Mouse (Mus musculus): ENCODE results near the gene Zbtb1.

Gene Zbtb1

GRCm38 (mm10) chr12:76369206-76369977 lies 674 bp upstream of the Zbtb1 start, which contains the start of gene Zbtb25:
TSS of gene Zbtb25 (minus strand) at chr12:76369602.
- DNase-seq = peak; percentile 89

GRCm38 (mm10) chr12:76370831-76371571 lies 935 bp downstream of the Zbtb1 start:
- peak; percentile 92 for DNase-seq

DNA sequence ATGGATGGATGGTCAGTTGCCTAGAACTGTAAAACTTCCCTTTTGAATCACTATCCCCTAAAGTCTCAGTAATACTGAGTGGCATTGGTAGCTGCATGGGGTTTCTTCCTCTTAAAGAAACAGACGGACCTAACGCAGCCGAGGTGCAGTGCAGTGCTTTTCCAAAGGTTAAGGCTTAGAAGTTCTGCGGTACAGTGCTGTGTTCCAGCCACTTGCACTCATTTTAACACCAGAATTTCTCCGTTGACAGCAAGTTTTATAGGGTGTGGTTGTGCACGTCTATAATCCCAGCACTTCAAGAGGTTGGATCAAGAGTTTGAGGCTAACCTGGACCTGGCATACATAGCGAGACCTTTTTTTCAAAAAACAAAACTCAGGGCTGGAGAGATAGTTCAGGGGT lies 2.0 kb downstream of the Zbtb1 start:
- DNase-seq = no peak

- no peak for DNase-seq
Observed at GRCm38 (mm10) chr12:76372881-76373818, 3.1 kb downstream of the Zbtb1 start.

- DNase-seq = no peak
Observed at GRCm38 (mm10) chr12:76373991-76374390, 3.9 kb downstream of the Zbtb1 start.

DNA sequence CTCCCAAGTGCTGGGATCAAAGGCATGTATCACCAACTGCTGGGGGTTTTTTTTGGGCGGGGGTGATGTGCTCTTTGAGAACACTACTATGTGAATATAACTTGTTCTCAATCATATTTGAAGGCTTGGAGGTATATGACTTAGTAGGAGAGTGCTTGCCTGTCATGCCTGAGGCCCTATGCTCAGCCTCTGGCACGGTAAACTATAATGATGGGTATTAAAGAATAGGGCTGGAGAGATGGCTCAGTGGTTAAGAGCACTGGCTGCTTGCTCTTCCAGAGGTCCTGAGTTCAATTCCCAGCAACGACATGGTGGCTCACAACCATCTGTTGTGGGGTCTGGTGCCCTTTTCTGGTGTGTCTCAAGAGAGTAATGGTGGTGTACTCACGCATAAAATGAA lies 4.8 kb downstream of the Zbtb1 start:
- DNase-seq = no peak

DNA sequence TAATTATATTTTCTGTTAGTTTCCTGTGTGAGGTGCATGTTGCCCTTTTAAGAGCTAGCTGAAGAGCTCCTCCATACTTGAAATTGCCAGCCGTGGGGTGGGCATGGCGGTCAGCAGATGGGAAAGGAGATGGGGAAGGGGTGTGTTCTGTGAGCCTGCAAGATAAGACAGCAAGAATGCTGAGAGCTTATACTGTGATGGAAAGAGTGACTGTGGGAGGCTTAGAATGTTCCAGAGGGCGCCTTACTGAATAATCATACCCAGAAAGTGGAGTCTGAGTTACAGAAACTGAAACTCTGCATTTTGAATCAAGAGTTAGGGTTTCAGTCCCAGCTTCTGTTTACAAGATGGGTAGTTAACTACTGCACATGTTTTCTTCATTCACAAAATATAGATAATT lies 5.4 kb downstream of the Zbtb1 start:
- no peak for DNase-seq

GRCm38 (mm10) chr12:76376649-76377048 lies 6.6 kb downstream of the Zbtb1 start:
- DNase-seq = no peak

GRCm38 (mm10) chr12:76377059-76377458 lies 7.0 kb downstream of the Zbtb1 start:
- no peak for DNase-seq

DNA sequence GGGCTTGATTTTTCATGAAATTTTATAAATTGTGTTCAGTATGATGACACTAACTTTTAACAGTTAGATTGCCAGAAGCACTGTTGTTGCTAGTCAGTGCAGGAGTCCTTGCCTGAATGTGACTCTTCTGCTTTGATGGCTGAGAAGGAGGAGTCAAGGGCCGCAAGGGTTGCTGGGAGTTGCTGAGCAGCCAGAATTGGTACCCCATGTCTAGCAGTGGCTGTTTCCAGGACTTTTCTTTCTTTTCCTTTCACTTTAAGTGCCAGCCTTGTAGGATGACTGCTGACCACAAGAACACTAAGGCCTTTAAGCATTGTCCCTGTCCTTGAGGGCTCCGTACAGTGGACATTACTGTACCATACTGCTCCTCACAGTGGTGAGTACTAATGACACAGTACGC lies 7.7 kb downstream of the Zbtb1 start:
- no peak for DNase-seq

DNA sequence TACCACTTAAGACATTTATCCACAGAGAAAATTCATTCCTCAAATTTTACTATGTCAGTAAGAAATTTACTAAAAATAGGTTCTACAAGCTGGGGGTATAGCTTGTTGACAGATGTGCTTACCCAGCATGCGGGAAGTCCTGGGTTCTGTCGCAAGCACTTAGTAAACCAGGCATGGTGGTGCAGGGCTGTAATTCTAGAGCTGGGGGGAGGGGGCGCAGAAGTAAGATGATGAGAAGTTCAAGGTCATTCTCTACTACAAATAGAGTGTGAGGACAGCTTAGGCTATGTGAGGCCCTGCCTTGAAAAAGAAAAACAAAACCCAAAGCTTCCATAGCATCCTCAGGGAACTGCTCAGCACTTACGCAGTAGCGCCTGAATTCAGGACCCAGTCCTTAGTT lies 8.5 kb downstream of the Zbtb1 start:
- DNase-seq = no peak

- DNase-seq = no peak
Observed at GRCm38 (mm10) chr12:76380151-76380550, 10.1 kb downstream of the Zbtb1 start.

- DNase-seq = no peak
Observed at GRCm38 (mm10) chr12:76385342-76385741, 15.3 kb downstream of the Zbtb1 start.

DNA sequence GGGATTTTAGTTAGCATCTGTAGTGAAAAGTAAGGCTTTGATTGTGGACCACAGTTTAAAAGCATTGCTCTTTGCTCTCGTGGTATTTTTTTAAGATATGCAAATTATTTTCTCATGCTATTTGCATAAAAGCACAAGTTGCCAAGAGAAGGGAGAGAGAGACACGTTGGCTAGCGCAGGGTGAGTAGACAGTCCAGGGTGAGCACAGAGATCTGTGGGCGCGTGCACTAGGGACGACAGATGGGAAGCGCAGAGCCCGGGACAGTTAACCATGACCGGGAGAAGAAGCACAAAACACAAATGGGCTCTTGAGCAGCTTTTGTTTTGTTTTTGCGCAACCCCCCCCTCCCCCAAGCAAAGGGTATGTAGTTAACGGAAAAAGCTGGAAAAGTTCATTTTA lies 18.7 kb downstream of the Zbtb1 start:
- DNase-seq = no peak

- no peak for DNase-seq
Observed at GRCm38 (mm10) chr12:76391595-76392271, 21.7 kb downstream of the Zbtb1 start.

- no peak for DNase-seq
Observed at GRCm38 (mm10) chr12:76392979-76393378, 22.9 kb downstream of the Zbtb1 start.

- DNase-seq = no peak
Observed at GRCm38 (mm10) chr12:76397281-76397680, 27.2 kb downstream of the Zbtb1 start.

- no peak for DNase-seq
Observed at GRCm38 (mm10) chr12:76401674-76402073, 31.6 kb downstream of the Zbtb1 start.

GRCm38 (mm10) chr12:76402991-76403885 lies 33.2 kb downstream of the Zbtb1 start:
- DNase-seq = peak; percentile 95

- DNase-seq = peak; percentile 100
Observed at GRCm38 (mm10) chr12:76403886-76404537, 33.9 kb downstream of the Zbtb1 start, which contains the start of gene Hspa2. TSS of gene Hspa2 (plus strand) at chr12:76404176.

- no peak for DNase-seq
Observed at GRCm38 (mm10) chr12:76404836-76405182, 34.7 kb downstream of the Zbtb1 start.

All from kidney, postnatal 10 days (tissue).